Comparison of ENCODE assay signal across 10 mouse cellular contexts in the genomic region with DNA sequence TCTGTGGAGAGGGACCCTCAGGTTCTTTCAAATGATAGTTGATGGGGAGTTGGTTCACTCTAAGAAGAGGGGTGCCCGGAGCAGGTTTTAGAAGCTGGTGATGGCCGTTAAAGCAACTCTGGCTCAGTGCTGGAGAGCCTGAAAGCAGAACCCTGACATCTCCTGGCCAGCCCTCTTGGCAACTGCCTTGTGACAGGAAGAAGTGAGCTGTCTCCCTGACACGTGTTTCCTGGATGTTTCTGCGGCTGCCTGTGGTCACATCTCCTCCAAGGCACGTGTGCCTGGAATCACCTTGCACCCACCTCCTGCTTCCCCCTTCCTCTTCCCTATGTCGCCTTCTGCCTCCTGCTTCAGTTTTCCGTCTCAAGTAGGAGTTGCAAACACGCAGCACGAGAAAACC. TPM values are rescaled to one million over a fixed set of nuclear protein-coding genes. Genes with fewer than 3 reads are reported as not detected.
DNase-seq lines count a peak whose midpoint lies in the region; ATAC-seq lines count a peak whose summit lies in the region.
"Had no signal": no experiment of that assay in that cellular context is flagged by ENCODE, and none has a peak within 500 bp of the region (broad histone marks: within the 10 kb centered on the region; RNA-seq: fewer than 3 reads in every experiment).

No protein-coding gene starts in this region.

- no peaks in the 10 kb centered on the region for H3K4me1 ChIP-seq in kidney, embryonic 14.5 days (ENCODE audit: control insufficient read depth, insufficient read depth, low read length)
- peaks cover 24% of the 10 kb centered on the region for H3K4me1 ChIP-seq in liver, embryonic 12.5 days

- no peak overlapping the region for H3K4me2 ChIP-seq in kidney, embryonic 14.5 days (replicated peaks; ENCODE audit: low read depth, low read length)
- no peak overlapping the region for H3K4me2 ChIP-seq in liver, embryonic 12.5 days
- H3K4me2 ChIP-seq: hindbrain, embryonic 15.5 days had no signal

- H3K36me3 ChIP-seq in kidney, embryonic 14.5 days (ENCODE audit: control insufficient read depth, insufficient read depth, low read length): peaks cover 23% of the 10 kb centered on the region
- H3K36me3 ChIP-seq in liver, embryonic 12.5 days: peaks cover 63% of the 10 kb centered on the region

- ATAC-seq in kidney, embryonic 14.5 days (ENCODE audit: low FRiP score, low TSS enrichment): no peak
- ATAC-seq in liver, embryonic 12.5 days: no peak
- ATAC-seq: midbrain, embryonic 16.5 days had no signal

- no peak overlapping the region for H3K9ac ChIP-seq in kidney, embryonic 14.5 days (ENCODE audit: low read depth, low read length)
- H3K9ac ChIP-seq in liver, embryonic 12.5 days: no peak overlapping the region
- H3K9ac ChIP-seq: hindbrain, embryonic 15.5 days had no signal

- no peak overlapping the region for H3K27ac ChIP-seq in kidney, embryonic 14.5 days (ENCODE audit: low read depth, low read length)
- 0 out of 2 replicates have a peak overlapping the region, but pooled peaks have one; percentile 51 for H3K27ac ChIP-seq in liver, embryonic 12.5 days
- H3K27ac ChIP-seq: hindbrain, embryonic 15.5 days had no signal

- WGBS in kidney, embryonic 14.5 days: 77% methylated on average over 9 of the region's 9 CpGs
- WGBS in liver, embryonic 12.5 days (ENCODE audit: insufficient replicate concordance): 46% methylated on average over 9 of the region's 9 CpGs

- H3K27me3 ChIP-seq in kidney, embryonic 14.5 days (ENCODE audit: control insufficient read depth, insufficient read depth, low read length): no peaks in the 10 kb centered on the region
- H3K27me3 ChIP-seq in liver, embryonic 12.5 days (replicated peaks): no peaks in the 10 kb centered on the region
- H3K27me3 ChIP-seq: hindbrain, embryonic 15.5 days had no signal

- peak; percentile 31 for DNase-seq in kidney, adult 18-20 months
- peak; percentile 30 to 70 for DNase-seq in heart, adult 9 months (ENCODE audit: low spot score in 2 of 2)
- peak; percentile 14 for DNase-seq in thymus, postnatal 14 days
- DNase-seq in cerebellum, postnatal 10 days: no peak
- DNase-seq in retina, postnatal 1 day: no peak
- no peak for DNase-seq in right cerebral cortex, postnatal 25 days

- H3K4me3 ChIP-seq in kidney, embryonic 14.5 days (ENCODE audit: low read length): no peak overlapping the region
- no peak overlapping the region for H3K4me3 ChIP-seq in liver, embryonic 12.5 days
- H3K4me3 ChIP-seq: hindbrain, embryonic 15.5 days had no signal

- H3K9me3 ChIP-seq in kidney, embryonic 14.5 days (ENCODE audit: control insufficient read depth, low read length): no peaks in the 10 kb centered on the region
- H3K9me3 ChIP-seq in liver, embryonic 12.5 days (replicated peaks): no peaks in the 10 kb centered on the region
- H3K9me3 ChIP-seq: hindbrain, embryonic 15.5 days had no signal

RNA-seq across cellular contexts. Expression of a gene that starts 4.8 kb away (rescaled TPM):
- 11.7 and 22.4 TPM in 2 replicates for polyA plus RNA-seq in kidney, embryonic 14.5 days (2014; fragmentation: Nextera tagmentation; extraction: Ambion mirVana)
- 11.5 and 12.2 TPM in 2 replicates for polyA plus RNA-seq in liver, embryonic 12.5 days (2016; fragmentation: Nextera tagmentation; extraction: Ambion mirVana)

RNA-seq across cellular contexts. Expression of a gene that starts 34.2 kb away (rescaled TPM):
- not detected in 2 replicates for polyA plus RNA-seq in kidney, embryonic 14.5 days (2014; fragmentation: Nextera tagmentation; extraction: Ambion mirVana)
- 0.05 TPM in 1 of 2 replicates, not detected in the other for polyA plus RNA-seq in liver, embryonic 12.5 days (2016; fragmentation: Nextera tagmentation; extraction: Ambion mirVana)
- polyA plus RNA-seq: midbrain, embryonic 16.5 days had no signal

RNA-seq across cellular contexts. Expression of a gene that starts 55.6 kb away (rescaled TPM):
- polyA plus RNA-seq in kidney, embryonic 14.5 days (2014; fragmentation: Nextera tagmentation; extraction: Ambion mirVana): 8.2 and 10.8 TPM in 2 replicates
- 5.0 and 7.3 TPM in 2 replicates for polyA plus RNA-seq in liver, embryonic 12.5 days (2016; fragmentation: Nextera tagmentation; extraction: Ambion mirVana)

RNA-seq across cellular contexts. Expression of a gene that starts 55.8 kb away (rescaled TPM):
- 17.4 and 20.2 TPM in 2 replicates for polyA plus RNA-seq in kidney, embryonic 14.5 days (2014; fragmentation: Nextera tagmentation; extraction: Ambion mirVana)
- 5.0 and 5.4 TPM in 2 replicates for polyA plus RNA-seq in liver, embryonic 12.5 days (2016; fragmentation: Nextera tagmentation; extraction: Ambion mirVana)

RNA-seq across cellular contexts. Expression of a gene that starts 59.1 kb away (rescaled TPM):
- not detected in 2 replicates for polyA plus RNA-seq in kidney, embryonic 14.5 days (2014; fragmentation: Nextera tagmentation; extraction: Ambion mirVana)
- not detected in 2 replicates for polyA plus RNA-seq in liver, embryonic 12.5 days (2016; fragmentation: Nextera tagmentation; extraction: Ambion mirVana)
- polyA plus RNA-seq: hindbrain, embryonic 15.5 days had no signal

Comparison
In these comparisons a context has a peak if more than half of its experiments do, and no peak if none do; other contexts are left out.
1. DNase-seq: peak in kidney, adult 18-20 months (single experiment), heart, adult 9 months (2 of 2) and thymus, postnatal 14 days (single experiment); none in cerebellum, postnatal 10 days (0 of 2), retina, postnatal 1 day (single experiment) and right cerebral cortex, postnatal 25 days (single experiment).